Mouse (Mus musculus) heart, embryonic 16.5 days (tissue): ENCODE measurements around the gene Magi2. TPM values are rescaled to one million over a fixed set of nuclear protein-coding genes. Genes with fewer than 3 reads are reported as not detected.
"Not testable (repeated sequence)": the region's sequence is repeated elsewhere in the genome, so short reads cannot be mapped to it uniquely, and the experiment has no call there.

ENCODE experiments used
- ATAC-seq: fragments of 200-750 bp; cut with Nextera tagmentation; replicated peaks from 2 replicates; pipeline ENCODE4 v1.8.0; 2017; ENCODE audit warnings: moderate number of reproducible peaks; ENCODE audit not compliant: insufficient read depth, low FRiP score; ENCODE audit errors: extremely low read depth
- H3K27ac ChIP-seq: fragments of 300-500 bp; sonication (generic); 2 replicates; pipeline ENCODE4 v1.5.1; 2014; ENCODE audit warnings: mild to moderate bottlenecking, low read length, control low read depth, moderate library complexity
- H3K27me3 ChIP-seq: fragments of 300-500 bp; sonication (generic); 2 replicates; pipeline ENCODE4 v1.6.1; 2014; ENCODE audit warnings: low read length, mixed read lengths; ENCODE audit not compliant: control insufficient read depth, insufficient read depth
- H3K36me3 ChIP-seq: fragments of 300-500 bp; sonication (generic); 2 replicates; pipeline ENCODE4 v1.6.1; 2014; ENCODE audit not compliant: control insufficient read depth, insufficient read depth
- H3K4me1 ChIP-seq: fragments of 300-500 bp; sonication (generic); 2 replicates; pipeline ENCODE4 v1.6.1; 2014; ENCODE audit warnings: low read length, mixed read lengths; ENCODE audit not compliant: control insufficient read depth, insufficient read depth
- H3K4me2 ChIP-seq: fragments of 300-500 bp; sonication (generic); 2 replicates; pipeline ENCODE4 v1.6.1; 2014; ENCODE audit warnings: low read depth, mild to moderate bottlenecking, control low read depth, low read length
- H3K4me3 ChIP-seq: fragments of 300-500 bp; sonication (generic); 2 replicates; pipeline ENCODE4 v1.5.1; 2014; ENCODE audit warnings: mild to moderate bottlenecking, control low read depth, low read length
- H3K9ac ChIP-seq: fragments of 300-500 bp; sonication (generic); 2 replicates; pipeline ENCODE4 v1.6.1; 2014; ENCODE audit warnings: low read length, control low read depth
- H3K9me3 ChIP-seq: fragments of 300-500 bp; sonication (generic); replicated peaks from 2 replicates; pipeline ENCODE4 v1.6.1; 2016; ENCODE audit warnings: low read length; ENCODE audit not compliant: control insufficient read depth
- WGBS: fragments of 180-500 bp; shearing (Covaris S2); extraction: QIAGEN DNeasy Blood & Tissue Kit; methylation state at CpG from one replicate; pipeline ENCODE4 v1.1.7; 2014; 5-methylcytosine and 5-hydroxymethylcytosine counted together
- polyA plus RNA-seq: library from polyadenylated mRNA; unstranded; fragments of >200 nt; fragmentation: Nextera tagmentation; extraction: Ambion mirVana; gene quantifications from 2 replicates; pipeline ENCODE4 v1.2.1, GENCODE M21; 2015

Magi2 gene
- polyA plus RNA-seq, 1 experiment from 2014 or later: 3.3 TPM

- Histone ChIP-seq H3K36me3 (no peaks in the 10 kb centered on the region), H3K4me1 (no peaks in the 10 kb centered on the region), H3K9ac (no peak overlapping the region), H3K27ac (no peak overlapping the region), H3K9me3 (no peaks in the 10 kb centered on the region), H3K27me3 (no peaks in the 10 kb centered on the region), H3K4me3 (no peak overlapping the region), H3K4me2 (no peak overlapping the region)
- no peak for ATAC-seq
- WGBS: 81% methylated on average over 3 of the region's 3 CpGs
Measured at GRCm38 (mm10) chr5:20259719-20260118, 1032.9 kb downstream of the Magi2 start.

- not testable (repeated sequence) for H3K4me3 ChIP-seq, H3K27ac ChIP-seq, H3K9ac ChIP-seq, ATAC-seq, H3K4me2 ChIP-seq, H3K4me1 ChIP-seq, H3K27me3 ChIP-seq, H3K9me3 ChIP-seq, H3K36me3 ChIP-seq
- WGBS: 68% methylated on average over 1 of the region's 1 CpGs
Measured at GRCm38 (mm10) chr5:20272680-20273079, 1045.8 kb downstream of the Magi2 start.

GRCm38 (mm10) chr5:20275632-20276031, 1048.8 kb downstream of the Magi2 start:
- no peak overlapping the region for H3K4me2 ChIP-seq
- H3K27ac ChIP-seq: no peak overlapping the region
- H3K9me3 ChIP-seq: no peaks in the 10 kb centered on the region
- no peaks in the 10 kb centered on the region for H3K4me1 ChIP-seq
- H3K4me3 ChIP-seq: no peak overlapping the region
- H3K27me3 ChIP-seq: no peaks in the 10 kb centered on the region
- 77% methylated on average over 2 of the region's 2 CpGs for WGBS
- H3K9ac ChIP-seq: no peak overlapping the region
- ATAC-seq: no peak
- no peaks in the 10 kb centered on the region for H3K36me3 ChIP-seq

GRCm38 (mm10) chr5:20285080-20285840, 1058.4 kb downstream of the Magi2 start:
- H3K27ac ChIP-seq: no peak overlapping the region
- H3K9ac ChIP-seq: no peak overlapping the region
- no peaks in the 10 kb centered on the region; the same call in 1 of the 2 replicates for H3K4me1 ChIP-seq
- H3K36me3 ChIP-seq: no peaks in the 10 kb centered on the region
- no peaks in the 10 kb centered on the region for H3K27me3 ChIP-seq
- H3K9me3 ChIP-seq: no peaks in the 10 kb centered on the region
- H3K4me3 ChIP-seq: no peak overlapping the region
- WGBS: 81% methylated on average over 8 of the region's 8 CpGs
- no peak overlapping the region for H3K4me2 ChIP-seq
- no peak for ATAC-seq

- no peaks in the 10 kb centered on the region for H3K4me1 ChIP-seq
- H3K4me2 ChIP-seq: no peak overlapping the region
- H3K9me3 ChIP-seq: no peaks in the 10 kb centered on the region
- 51% methylated on average over 11 of the region's 11 CpGs for WGBS
- H3K36me3 ChIP-seq: no peaks in the 10 kb centered on the region
- no peak for ATAC-seq
- no peak overlapping the region for H3K9ac ChIP-seq
- no peak overlapping the region for H3K27ac ChIP-seq
- H3K4me3 ChIP-seq: no peak overlapping the region
- no peaks in the 10 kb centered on the region for H3K27me3 ChIP-seq
Measured at GRCm38 (mm10) chr5:20294521-20294920, 1067.7 kb downstream of the Magi2 start.

- Histone ChIP-seq H3K36me3 (no peaks in the 10 kb centered on the region), H3K9me3 (no peaks in the 10 kb centered on the region), H3K27me3 (no peaks in the 10 kb centered on the region), H3K4me3 (no peak overlapping the region), H3K9ac (no peak overlapping the region), H3K4me2 (no peak overlapping the region), H3K4me1 (no peaks in the 10 kb centered on the region), H3K27ac (no peak overlapping the region)
- WGBS: 51% methylated on average over 6 of the region's 6 CpGs
- peak; percentile 60; the same call in 1 of the 2 replicates for ATAC-seq
Measured at GRCm38 (mm10) chr5:20299816-20300215, 1073.0 kb downstream of the Magi2 start.

GRCm38 (mm10) chr5:20303056-20303965, 1076.5 kb downstream of the Magi2 start:
- H3K9ac ChIP-seq: no peak overlapping the region
- H3K27ac ChIP-seq: no peak overlapping the region
- H3K27me3 ChIP-seq: no peaks in the 10 kb centered on the region
- 73% methylated on average over 8 of the region's 8 CpGs for WGBS
- no peak overlapping the region for H3K4me2 ChIP-seq
- ATAC-seq: no peak
- no peaks in the 10 kb centered on the region for H3K9me3 ChIP-seq
- H3K36me3 ChIP-seq: no peaks in the 10 kb centered on the region
- no peak overlapping the region for H3K4me3 ChIP-seq
- no peaks in the 10 kb centered on the region for H3K4me1 ChIP-seq

GRCm38 (mm10) chr5:20320970-20321369, 1094.1 kb downstream of the Magi2 start:
- WGBS: 36% methylated on average over 2 of the region's 2 CpGs
- Histone ChIP-seq H3K4me3 (no peak overlapping the region), H3K4me1 (no peaks in the 10 kb centered on the region), H3K27ac (no peak overlapping the region), H3K27me3 (no peaks in the 10 kb centered on the region), H3K9ac (no peak overlapping the region), H3K36me3 (no peaks in the 10 kb centered on the region), H3K4me2 (no peak overlapping the region), H3K9me3 (no peaks in the 10 kb centered on the region)
- ATAC-seq: no peak

- H3K27ac ChIP-seq: no peak overlapping the region
- no peak overlapping the region for H3K9ac ChIP-seq
- H3K27me3 ChIP-seq: no peaks in the 10 kb centered on the region
- no peaks in the 10 kb centered on the region for H3K4me1 ChIP-seq
- no peaks in the 10 kb centered on the region for H3K9me3 ChIP-seq
- H3K4me3 ChIP-seq: no peak overlapping the region
- no peaks in the 10 kb centered on the region for H3K36me3 ChIP-seq
- 64% methylated on average over 2 of the region's 2 CpGs for WGBS
- no peak overlapping the region for H3K4me2 ChIP-seq
- no peak for ATAC-seq
Measured at GRCm38 (mm10) chr5:20325290-20325689, 1098.5 kb downstream of the Magi2 start.
